Mouse (Mus musculus): ENCODE data around the gene 1700084M14Rik.
"Not testable (repeated sequence)": the region's sequence is repeated elsewhere in the genome, so short reads cannot be mapped to it uniquely, and the experiment has no call there.

Gene 1700084M14Rik

GRCm38 (mm10) chrX:91575811-91576210, at the start of gene 1700084M14Rik:
1700084M14Rik (minus strand) TSS chrX:91575911.
- not testable (repeated sequence) for DNase-seq

Measured in thymus, postnatal 4 days (tissue).